18 mouse cellular contexts compared by ENCODE assay signal in genomic region chr12:110799226-110799625, GRCm38 (mm10).
"Had no signal": no experiment of that assay in that cellular context is flagged by ENCODE, and none has a peak within 500 bp of the region (broad histone marks: within the 10 kb centered on the region; RNA-seq: fewer than 3 reads in every experiment).

No protein-coding gene starts in this region.

- ATAC-seq: intestine, embryonic 15.5 days; liver, postnatal 0 days; lung, postnatal 0 days; midbrain, embryonic 15.5 days had no signal

- H3K9ac ChIP-seq: intestine, embryonic 15.5 days; limb, embryonic 12.5 days; limb, embryonic 15.5 days; liver, embryonic 14.5 days; liver, postnatal 0 days; lung, embryonic 14.5 days; midbrain, embryonic 12.5 days; midbrain, embryonic 15.5 days had no signal

- H3K4me2 ChIP-seq: intestine, embryonic 15.5 days; limb, embryonic 12.5 days; limb, embryonic 15.5 days; liver, embryonic 11.5 days; lung, embryonic 14.5 days; midbrain, embryonic 12.5 days; midbrain, embryonic 15.5 days had no signal

- DNase-seq: kidney, adult 8-10 months; left cerebral cortex, postnatal 4 days; liver, postnatal 0 days; lung, embryonic 14.5 days; thymus, adult 2 months; thymus, postnatal 14 days; thymus, postnatal 4 days had no signal

- H3K27ac ChIP-seq: intestine, embryonic 15.5 days; kidney, postnatal 0 days; limb, embryonic 12.5 days; limb, embryonic 15.5 days; liver, embryonic 14.5 days; macrophage; midbrain, embryonic 12.5 days; midbrain, embryonic 15.5 days; stomach, postnatal 0 days had no signal

- H3K4me3 ChIP-seq: intestine, embryonic 15.5 days; limb, embryonic 12.5 days; limb, embryonic 15.5 days; midbrain, embryonic 12.5 days; midbrain, embryonic 15.5 days had no signal

- H3K36me3 ChIP-seq: intestine, embryonic 15.5 days; midbrain, embryonic 15.5 days had no signal

- H3K9me3 ChIP-seq: intestine, embryonic 15.5 days; limb, embryonic 12.5 days; limb, embryonic 15.5 days; midbrain, embryonic 12.5 days; midbrain, embryonic 15.5 days had no signal

- H3K27me3 ChIP-seq: intestine, embryonic 15.5 days; limb, embryonic 12.5 days; limb, embryonic 15.5 days; midbrain, embryonic 12.5 days; midbrain, embryonic 15.5 days had no signal
